Mouse (Mus musculus): ENCODE data around the gene Satb1.

Satb1 gene

DNA sequence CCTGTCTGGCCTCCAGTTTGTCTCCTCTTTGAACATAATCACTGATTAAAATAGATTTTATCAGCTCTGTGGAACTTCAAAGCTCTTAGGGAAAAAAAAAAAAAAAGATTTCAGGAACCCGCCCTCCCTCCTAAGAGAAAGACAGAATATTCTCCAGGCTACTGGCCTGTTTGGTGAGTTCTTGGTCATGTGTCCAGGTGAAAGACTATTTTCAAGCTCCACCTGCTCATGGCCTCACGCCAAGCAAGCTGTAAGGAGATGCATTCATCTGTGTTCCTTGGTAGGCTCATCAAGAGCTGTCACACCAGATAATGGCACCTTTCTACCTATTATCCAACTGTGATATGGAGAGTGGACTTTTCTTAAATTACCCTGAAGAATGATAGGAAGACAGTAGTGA is 54.1 kb downstream of the Satb1 start:
- no peak for DNase-seq (ENCODE audit: low spot score in 2 of 2)

- DNase-seq (ENCODE audit: low spot score in 2 of 2), result no peak
These were observed 55.3 kb downstream of the Satb1 start for GRCm38 (mm10) chr17:51777813-51778212.

- DNase-seq (ENCODE audit: low spot score in 2 of 2), result no peak
These were observed 57.8 kb downstream of the Satb1 start for GRCm38 (mm10) chr17:51775070-51775881.

DNA sequence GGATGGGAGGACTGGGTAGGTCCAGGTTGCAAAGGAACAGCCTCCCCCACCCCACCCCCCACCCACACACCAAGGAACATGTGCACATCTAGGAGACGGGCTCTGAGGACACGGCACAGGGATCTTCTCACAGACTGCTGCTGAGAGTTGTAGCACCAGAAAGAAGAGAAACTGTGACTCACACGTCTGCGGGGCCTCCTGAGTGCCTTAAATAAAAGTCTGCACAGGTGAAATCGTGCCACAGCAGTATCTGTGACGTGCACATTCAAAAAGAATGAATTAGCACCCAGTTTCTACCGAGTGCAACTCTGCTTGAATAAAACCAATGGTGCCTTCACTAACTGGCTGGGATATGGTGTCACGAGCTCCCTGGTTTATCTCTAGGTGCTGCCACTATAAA is 69.5 kb downstream of the Satb1 start:
- DNase-seq (ENCODE audit: low spot score in 2 of 2), result no peak

- DNase-seq (ENCODE audit: low spot score in 2 of 2), result no peak
These were observed 70.6 kb downstream of the Satb1 start for GRCm38 (mm10) chr17:51762503-51762902.

- DNase-seq (ENCODE audit: low spot score in 2 of 2), result no peak
These were observed 72.0 kb downstream of the Satb1 start for GRCm38 (mm10) chr17:51760997-51761655.

GRCm38 (mm10) chr17:51760251-51760887 is 72.7 kb downstream of the Satb1 start:
- no peak for DNase-seq (ENCODE audit: low spot score in 2 of 2)

- no peak for DNase-seq (ENCODE audit: low spot score in 2 of 2)
These were observed 73.6 kb downstream of the Satb1 start for GRCm38 (mm10) chr17:51759509-51759908.

DNA sequence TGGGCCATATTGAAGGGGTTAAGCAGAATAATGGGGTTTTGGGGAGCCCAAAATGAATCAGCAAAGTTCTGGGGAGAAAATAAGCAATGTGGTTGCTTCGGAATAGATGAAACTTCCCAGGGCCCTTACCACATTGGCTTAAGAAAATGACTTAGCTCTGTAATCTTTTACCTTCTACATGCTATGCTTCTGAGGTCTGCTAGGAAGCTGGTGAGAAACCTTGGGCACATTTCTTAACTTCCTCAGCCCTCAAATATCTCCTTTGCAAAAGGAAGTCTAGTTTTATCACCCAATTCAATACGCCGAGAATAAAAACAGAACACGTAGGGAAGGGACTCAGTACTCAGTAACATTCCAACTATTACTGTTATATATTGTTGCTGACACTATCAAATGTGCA is 80.9 kb downstream of the Satb1 start:
- DNase-seq (ENCODE audit: low spot score in 2 of 2), result no peak

GRCm38 (mm10) chr17:51747204-51747603 is 85.9 kb downstream of the Satb1 start:
- no peak for DNase-seq (ENCODE audit: low spot score in 2 of 2)

GRCm38 (mm10) chr17:51742502-51742901 is 90.6 kb downstream of the Satb1 start:
- DNase-seq (ENCODE audit: low spot score in 2 of 2), result no peak

GRCm38 (mm10) chr17:51741126-51741525 is 92.0 kb downstream of the Satb1 start:
- DNase-seq (ENCODE audit: low spot score in 2 of 2), result no peak

GRCm38 (mm10) chr17:51740246-51740645 is 92.8 kb downstream of the Satb1 start:
- DNase-seq (ENCODE audit: low spot score in 2 of 2), result no peak

DNA sequence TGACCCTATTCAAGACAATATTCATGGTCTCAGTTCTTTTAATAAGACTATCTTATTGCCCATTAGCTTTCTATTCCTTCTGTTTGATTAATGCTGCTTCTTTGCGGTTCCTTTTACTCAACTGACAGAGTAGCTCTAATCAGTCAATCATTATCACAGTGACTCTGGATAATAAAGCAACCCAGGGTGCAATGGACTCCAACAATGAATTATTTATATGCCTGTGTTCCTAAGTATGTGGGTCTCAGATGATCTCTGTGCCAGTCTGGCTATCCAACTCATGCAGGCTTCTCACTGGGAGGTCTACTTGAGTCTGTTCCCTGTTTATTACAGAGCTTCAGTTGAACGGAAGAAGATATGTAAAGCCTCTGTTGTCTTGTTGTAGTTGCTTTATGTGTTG is 108.6 kb downstream of the Satb1 start:
- DNase-seq (ENCODE audit: low spot score in 2 of 2), result no peak

DNA sequence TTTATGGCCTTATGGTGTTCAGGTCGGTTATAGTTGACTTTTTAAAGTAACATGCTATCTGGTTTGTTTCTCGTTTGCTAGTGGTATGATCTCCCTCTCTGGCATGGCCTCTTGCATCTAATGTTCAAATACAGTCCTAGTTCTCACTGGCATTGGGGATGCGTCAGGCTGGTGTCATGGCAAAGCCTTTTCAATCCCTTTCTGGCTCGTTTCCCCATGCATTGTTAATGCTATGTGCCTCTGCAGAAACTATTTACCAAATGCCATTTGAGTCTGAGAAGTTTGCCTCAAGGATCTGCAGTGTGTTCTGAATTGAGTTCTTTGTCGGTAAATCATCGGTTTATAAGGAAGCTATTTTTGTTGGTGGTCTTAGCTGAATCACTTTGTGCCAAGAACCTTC is 137.4 kb downstream of the Satb1 start:
- DNase-seq (ENCODE audit: low spot score in 2 of 2), result no peak

DNA sequence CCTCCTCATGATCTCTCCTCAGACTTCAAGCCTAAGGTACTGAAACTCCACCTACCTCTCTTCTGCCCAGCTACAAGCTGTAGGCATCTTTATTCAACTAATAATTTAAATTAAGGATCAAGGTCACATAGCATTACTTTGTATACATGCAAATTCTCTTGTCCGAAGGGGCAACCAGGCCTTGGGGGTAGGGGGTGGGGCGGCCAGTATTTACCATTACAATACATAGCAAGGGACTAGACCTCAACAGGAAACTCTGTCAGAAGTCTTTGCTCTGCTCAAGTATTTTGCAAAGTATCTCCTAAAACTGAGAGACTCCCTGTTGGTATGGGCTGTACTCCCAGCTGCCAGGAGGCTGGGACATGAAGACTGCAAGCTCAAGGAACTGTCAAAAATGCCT is 137.8 kb downstream of the Satb1 start:
- no peak for DNase-seq (ENCODE audit: low spot score in 2 of 2)

DNA sequence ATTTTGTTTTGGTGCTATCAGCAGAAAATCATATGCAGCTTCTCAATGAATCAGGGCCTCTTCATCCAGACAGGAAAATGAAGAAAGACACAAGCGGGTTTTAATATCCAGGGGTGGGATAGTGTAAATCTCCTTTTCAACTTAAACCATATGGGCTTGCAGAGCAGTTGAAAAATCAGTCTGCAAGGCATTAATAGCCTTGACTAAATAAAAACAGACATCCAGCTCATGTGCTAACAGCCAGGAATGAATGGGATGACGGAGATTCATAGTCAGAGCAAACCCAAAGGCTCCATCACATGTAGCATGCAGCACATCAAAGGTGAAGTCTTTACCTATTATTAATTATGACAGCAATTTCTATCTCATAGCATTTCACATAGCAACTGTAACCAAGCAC is 142.6 kb downstream of the Satb1 start:
- DNase-seq (ENCODE audit: low spot score in 2 of 2), result no peak

- no peak for DNase-seq (ENCODE audit: low spot score in 2 of 2)
These were observed 145.9 kb downstream of the Satb1 start for GRCm38 (mm10) chr17:51687226-51687625.

All from spleen, postnatal 4 days (tissue).